Mouse (Mus musculus) ES-E14 (cell line): ENCODE measurements around the gene Scn11a.

Experiments used
- CHD2 ChIP-seq: IDR thresholded peaks from 2 replicates; pipeline ENCODE4 v1.6.1; 2014; ENCODE audit warnings: mild to moderate bottlenecking, low read depth, low read length, inconsistent platforms
- HCFC1 ChIP-seq: IDR thresholded peaks from 2 replicates; pipeline ENCODE4 v1.6.1; 2012; ENCODE audit warnings: low read length, inconsistent platforms, borderline replicate concordance; ENCODE audit not compliant: insufficient read depth
- MAFK ChIP-seq: IDR thresholded peaks from 2 replicates; pipeline ENCODE4 v1.6.1; 2014; ENCODE audit warnings: mild to moderate bottlenecking, low read depth, low read length, inconsistent platforms; ENCODE audit not compliant: insufficient read depth
- ZC3H11A ChIP-seq: IDR thresholded peaks from 2 replicates; pipeline ENCODE4 v1.6.1; 2012; ENCODE audit warnings: low read depth, mild to moderate bottlenecking, inconsistent platforms, low read length, borderline replicate concordance
- ZNF384 ChIP-seq: IDR thresholded peaks from 2 replicates; pipeline ENCODE4 v1.6.1; 2012; ENCODE audit warnings: low read depth, low read length, inconsistent platforms

DNA sequence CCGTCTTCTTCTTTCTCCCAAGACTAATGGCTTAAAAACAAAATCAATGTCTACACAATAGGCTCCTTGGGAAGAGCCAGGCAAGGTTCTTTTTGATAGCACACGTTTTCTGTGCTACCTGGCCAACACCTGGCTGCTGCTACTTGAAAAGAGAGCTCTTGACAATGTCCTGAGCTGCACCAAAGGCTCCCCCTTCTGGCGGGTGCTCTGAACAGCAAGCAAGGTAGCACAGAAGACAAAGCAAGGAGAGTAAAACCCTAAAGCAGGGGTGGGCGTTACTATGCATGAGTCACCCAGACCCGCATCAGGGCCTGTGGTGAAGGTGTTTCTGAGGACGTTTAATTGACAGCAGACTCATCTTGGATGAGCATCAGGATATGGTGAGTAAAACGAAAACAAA, 56.7 kb downstream of the Scn11a start:
- TF ChIP-seq HCFC1 (no peak), CHD2 (no peak), MAFK (no peak), ZNF384 (no peak), ZC3H11A (peak; percentile 69; the same call in 1 of the 2 replicates)
